Mouse (Mus musculus): ENCODE measurements around the gene Slc17a9. TPM values are rescaled to one million over a fixed set of nuclear protein-coding genes. Genes with fewer than 3 reads are reported as not detected.

Slc17a9 gene
- polyA plus RNA-seq (2012; rRNA removed), result 16.0 and 16.4 TPM in 2 replicates

DNA sequence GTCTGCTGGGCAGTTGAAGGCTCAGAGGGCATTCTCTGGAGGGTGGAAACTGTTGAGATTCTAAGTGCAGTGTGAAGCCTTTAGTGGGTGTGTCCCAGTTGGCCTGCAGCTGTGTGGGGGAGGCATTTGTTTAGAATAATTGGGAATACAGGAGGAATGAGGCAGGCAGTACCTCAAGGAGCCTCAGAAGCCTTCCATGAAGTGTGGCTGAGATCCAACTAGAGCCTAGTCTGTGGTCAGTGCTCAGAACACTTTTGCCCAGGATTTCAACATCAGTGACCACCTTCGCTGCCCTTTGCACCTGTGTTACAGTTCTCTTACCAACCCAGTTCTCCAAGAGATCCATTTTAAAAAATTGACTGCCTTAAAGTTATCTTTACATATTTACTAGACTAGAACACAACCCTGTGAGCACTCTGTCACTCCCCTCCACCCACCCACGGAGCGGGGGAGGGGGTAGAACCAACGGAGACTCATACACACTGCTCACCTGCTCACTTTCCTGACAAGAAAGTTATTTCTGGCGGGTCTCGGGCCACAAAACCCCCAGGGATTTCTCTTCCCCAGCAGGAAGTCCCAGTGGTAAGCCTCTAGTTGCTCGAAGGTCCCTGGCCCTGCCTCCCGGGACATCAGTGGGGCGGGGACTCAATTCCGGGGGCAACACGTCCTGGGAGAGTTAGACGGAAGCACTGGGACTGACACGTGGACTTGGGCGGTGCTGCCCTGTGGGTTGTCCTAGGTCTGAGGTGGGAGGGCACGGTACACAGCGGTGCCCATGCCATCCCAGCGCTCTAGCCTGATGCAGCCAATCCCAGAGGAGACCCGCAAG, at the start of gene Slc17a9:
Gene Slc17a9, plus strand, starts transcription at position 679 of the 829 bp plus-strand sequence.
- Histone ChIP-seq H3K27me3 (ENCODE audit: control insufficient read depth, insufficient read depth, low read length) (no peaks in the 10 kb centered on the region), H3K4me3 (ENCODE audit: control insufficient read depth, low read depth, low read length) (peak within 1 kb of the TSS; percentile 76), H3K36me3 (ENCODE audit: control insufficient read depth, insufficient read depth, low read length) (no peaks in the 10 kb centered on the region; the same call in none of the 2 replicates), H3K4me1 (ENCODE audit: control insufficient read depth, insufficient read depth, low read length) (peaks cover 23% of the 10 kb centered on the region), H3K27ac (ENCODE audit: control insufficient read depth, insufficient read depth, low read depth, low read length) (peak within 1 kb of the TSS; percentile 80)
- TF ChIP-seq CTCF (IDR thresholded peaks at IDR 0.05; ENCODE audit: control insufficient read depth, insufficient read depth, insufficient replicate concordance, low read depth, low read length) (no peak), POLR2A (IDR thresholded peaks at IDR 0.05; ENCODE audit: control insufficient read depth, low read depth, low read length) (no peak)

DNA sequence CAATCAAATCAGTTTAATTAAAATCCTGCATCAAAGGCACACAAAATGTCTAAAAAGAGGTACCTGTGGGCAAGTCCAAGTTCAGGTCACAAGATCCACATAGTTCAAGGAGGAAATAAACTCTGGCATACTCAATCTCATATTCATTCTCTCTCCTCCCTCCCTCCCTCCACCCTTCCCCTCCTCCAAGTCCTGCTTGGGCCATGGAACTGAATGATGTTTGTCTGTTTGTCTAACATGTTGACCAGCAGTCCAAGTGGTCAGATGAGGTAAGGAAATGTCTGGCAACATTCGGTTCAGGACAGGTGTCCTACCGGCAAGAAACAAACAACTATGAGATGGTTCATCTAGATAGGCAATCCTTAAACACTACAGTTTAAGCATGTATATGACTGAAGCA, 48.4 kb upstream of the Slc17a9 start:
- peaks cover 1% of the 10 kb centered on the region; the same call in 1 of the 2 replicates for H3K36me3 ChIP-seq (ENCODE audit: control insufficient read depth, insufficient read depth, low read length)
- no peak overlapping the region for H3K27ac ChIP-seq (ENCODE audit: control insufficient read depth, insufficient read depth, low read depth, low read length)
- no peak overlapping the region for H3K4me3 ChIP-seq (ENCODE audit: control insufficient read depth, low read depth, low read length)
- no peak for TF ChIP-seq POLR2A (IDR thresholded peaks at IDR 0.05; ENCODE audit: control insufficient read depth, low read depth, low read length)
- TF ChIP-seq CTCF (IDR thresholded peaks at IDR 0.05; ENCODE audit: control insufficient read depth, insufficient read depth, insufficient replicate concordance, low read depth, low read length), result no peak
- no peaks in the 10 kb centered on the region for H3K4me1 ChIP-seq (ENCODE audit: control insufficient read depth, insufficient read depth, low read length)
- no peaks in the 10 kb centered on the region for H3K27me3 ChIP-seq (ENCODE audit: control insufficient read depth, insufficient read depth, low read length)

DNA sequence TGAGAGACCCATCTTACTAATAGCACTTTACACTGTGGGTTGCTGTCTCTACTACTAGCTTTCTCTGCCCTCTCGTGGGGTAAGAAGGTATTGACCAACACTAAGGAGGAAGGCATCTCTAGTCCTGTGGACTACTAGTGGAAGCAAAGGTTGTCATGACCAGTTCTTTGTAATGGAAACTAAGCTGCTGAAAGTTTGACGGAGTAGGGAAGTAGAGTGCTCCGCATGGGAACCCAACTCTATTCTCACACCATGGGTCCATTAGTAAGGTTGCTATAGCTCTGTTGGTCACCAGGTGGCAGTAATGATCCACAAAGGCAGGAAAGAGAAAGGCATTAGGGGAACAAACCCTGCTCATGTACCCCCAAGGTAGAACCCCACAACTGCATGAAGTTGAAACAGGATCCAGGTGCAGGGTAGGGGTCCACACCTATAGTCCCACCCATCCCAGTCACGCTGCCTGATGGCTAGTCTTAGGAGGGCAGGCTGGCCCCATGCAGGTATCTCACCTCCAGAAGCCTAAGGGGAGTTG, 46.4 kb upstream of the Slc17a9 start:
- peaks cover 1% of the 10 kb centered on the region; the same call in 1 of the 2 replicates for H3K36me3 ChIP-seq (ENCODE audit: control insufficient read depth, insufficient read depth, low read length)
- H3K27me3 ChIP-seq (ENCODE audit: control insufficient read depth, insufficient read depth, low read length), result no peaks in the 10 kb centered on the region
- no peak overlapping the region for H3K4me3 ChIP-seq (ENCODE audit: control insufficient read depth, low read depth, low read length)
- TF ChIP-seq POLR2A (IDR thresholded peaks at IDR 0.05; ENCODE audit: control insufficient read depth, low read depth, low read length) (peak; percentile 31; the same call in 1 of the 2 replicates), CTCF (IDR thresholded peaks at IDR 0.05; ENCODE audit: control insufficient read depth, insufficient read depth, insufficient replicate concordance, low read depth, low read length) (no peak; the same call in 1 of the 2 replicates)
- H3K4me1 ChIP-seq (ENCODE audit: control insufficient read depth, insufficient read depth, low read length), result no peaks in the 10 kb centered on the region
- H3K27ac ChIP-seq (ENCODE audit: control insufficient read depth, insufficient read depth, low read depth, low read length), result no peak overlapping the region

GRCm38 (mm10) chr2:180681225-180681624, 43.8 kb upstream of the Slc17a9 start:
- no peak for TF ChIP-seq POLR2A (IDR thresholded peaks at IDR 0.05; ENCODE audit: control insufficient read depth, low read depth, low read length)
- TF ChIP-seq CTCF (IDR thresholded peaks at IDR 0.05; ENCODE audit: control insufficient read depth, insufficient read depth, insufficient replicate concordance, low read depth, low read length), result 0 out of 2 replicates have a peak, but pooled peaks have one; percentile 15
- H3K36me3 ChIP-seq (ENCODE audit: control insufficient read depth, insufficient read depth, low read length), result no peaks in the 10 kb centered on the region

GRCm38 (mm10) chr2:180683524-180683923, 41.5 kb upstream of the Slc17a9 start:
- Histone ChIP-seq H3K27ac (ENCODE audit: control insufficient read depth, insufficient read depth, low read depth, low read length) (no peak overlapping the region), H3K36me3 (ENCODE audit: control insufficient read depth, insufficient read depth, low read length) (no peaks in the 10 kb centered on the region), H3K4me1 (ENCODE audit: control insufficient read depth, insufficient read depth, low read length) (no peaks in the 10 kb centered on the region), H3K27me3 (ENCODE audit: control insufficient read depth, insufficient read depth, low read length) (no peaks in the 10 kb centered on the region), H3K4me3 (ENCODE audit: control insufficient read depth, low read depth, low read length) (no peak overlapping the region)
- TF ChIP-seq CTCF (IDR thresholded peaks at IDR 0.05; ENCODE audit: control insufficient read depth, insufficient read depth, insufficient replicate concordance, low read depth, low read length) (no peak), POLR2A (IDR thresholded peaks at IDR 0.05; ENCODE audit: control insufficient read depth, low read depth, low read length) (no peak)

More at GRCm38 (mm10) chr2:180681225-180681624, 43.8 kb upstream of the Slc17a9 start:
- H3K27me3 ChIP-seq (ENCODE audit: control insufficient read depth, insufficient read depth, low read length), result no peaks in the 10 kb centered on the region
- H3K27ac ChIP-seq (ENCODE audit: control insufficient read depth, insufficient read depth, low read depth, low read length), result no peak overlapping the region
- H3K4me1 ChIP-seq (ENCODE audit: control insufficient read depth, insufficient read depth, low read length), result no peaks in the 10 kb centered on the region
- no peak overlapping the region for H3K4me3 ChIP-seq (ENCODE audit: control insufficient read depth, low read depth, low read length)

- Histone ChIP-seq H3K27me3 (ENCODE audit: control insufficient read depth, insufficient read depth, low read length) (no peaks in the 10 kb centered on the region), H3K4me1 (ENCODE audit: control insufficient read depth, insufficient read depth, low read length) (0 out of 2 replicates have a peak, but pooled peaks cover 2% of the 10 kb centered on the region), H3K36me3 (ENCODE audit: control insufficient read depth, insufficient read depth, low read length) (peaks cover 4% of the 10 kb centered on the region), H3K27ac (ENCODE audit: control insufficient read depth, insufficient read depth, low read depth, low read length) (no peak overlapping the region), H3K4me3 (ENCODE audit: control insufficient read depth, low read depth, low read length) (no peak overlapping the region)
- TF ChIP-seq CTCF (IDR thresholded peaks at IDR 0.05; ENCODE audit: control insufficient read depth, insufficient read depth, insufficient replicate concordance, low read depth, low read length), result no peak
- no peak for TF ChIP-seq POLR2A (IDR thresholded peaks at IDR 0.05; ENCODE audit: control insufficient read depth, low read depth, low read length)
Observed at GRCm38 (mm10) chr2:180684031-180684430, 41.0 kb upstream of the Slc17a9 start.

GRCm38 (mm10) chr2:180689841-180690240, 35.2 kb upstream of the Slc17a9 start:
- Histone ChIP-seq H3K27ac (ENCODE audit: control insufficient read depth, insufficient read depth, low read depth, low read length) (no peak overlapping the region), H3K36me3 (ENCODE audit: control insufficient read depth, insufficient read depth, low read length) (peaks cover 10% of the 10 kb centered on the region)

More at GRCm38 (mm10) chr2:180689841-180690240, 35.2 kb upstream of the Slc17a9 start:
- Histone ChIP-seq H3K4me3 (ENCODE audit: control insufficient read depth, low read depth, low read length) (peak overlapping the region; percentile 59), H3K27me3 (ENCODE audit: control insufficient read depth, insufficient read depth, low read length) (no peaks in the 10 kb centered on the region), H3K4me1 (ENCODE audit: control insufficient read depth, insufficient read depth, low read length) (peaks cover 11% of the 10 kb centered on the region)
- TF ChIP-seq CTCF (IDR thresholded peaks at IDR 0.05; ENCODE audit: control insufficient read depth, insufficient read depth, insufficient replicate concordance, low read depth, low read length) (no peak), POLR2A (IDR thresholded peaks at IDR 0.05; ENCODE audit: control insufficient read depth, low read depth, low read length) (no peak)
